Mouse (Mus musculus) spleen, adult 2 months (tissue): Measurements from ENCODE around the gene Ldb3.

Experiments used
- CTCF ChIP-seq: fragments of 200-500 bp; IDR thresholded peaks from 2 replicates; pipeline ENCODE4 v1.5.1; 2011; ENCODE audit warnings: mild to moderate bottlenecking, inconsistent platforms; ENCODE audit not compliant: insufficient read depth, insufficient read length, insufficient replicate concordance; ENCODE audit errors: extremely low read depth
- POLR2A ChIP-seq: fragments of 200-500 bp; IDR thresholded peaks from 2 replicates; pipeline ENCODE4 v1.6.1; 2011; ENCODE audit warnings: low read depth, low read length, inconsistent platforms

GRCm38 (mm10) chr14:34591741-34592535 lies 3.5 kb upstream of the Ldb3 start:
- TF ChIP-seq POLR2A, result no peak
- TF ChIP-seq CTCF, result no peak
